Mouse (Mus musculus) CH12.LX (cell line): ENCODE measurements around the gene Comtd1. TPM values are rescaled to one million over a fixed set of nuclear protein-coding genes. Genes with fewer than 3 reads are reported as not detected.

Source experiments
- DNase-seq: peaks from one replicate; pipeline ENCODE4 v3.0.0-alpha.2; 2013; ENCODE audit errors: extremely low read depth
- H3K27ac ChIP-seq: 2 replicates; pipeline ENCODE4 v1.5.1; 2012; ENCODE audit warnings: low read depth, mild to moderate bottlenecking, control low read depth, moderate library complexity; ENCODE audit not compliant: insufficient read depth
- H3K27me3 ChIP-seq: replicated peaks from 2 replicates; pipeline ENCODE3; 2012; ENCODE audit warnings: inconsistent platforms
- H3K36me3 ChIP-seq, 2 experiments: replicated peaks in 1 of 2; 2 replicates each; pipeline versions ENCODE3 to v1.6.1; 2012; ENCODE audit warnings: inconsistent platforms in 1 of 2, low read length in 1 of 2, mild to moderate bottlenecking in 1 of 2, mixed read lengths in 1 of 2, moderate library complexity in 1 of 2; ENCODE audit not compliant: control insufficient read depth in 1 of 2, insufficient read depth in 1 of 2
- H3K4me1 ChIP-seq, 2 experiments: 2 replicates each; pipeline ENCODE4 v1.6.1; 2012; ENCODE audit warnings: inconsistent platforms in 1 of 2, moderate library complexity in 1 of 2; ENCODE audit not compliant: insufficient read depth in 2 of 2, control insufficient read depth in 1 of 2
- H3K4me2 ChIP-seq: 2 replicates; pipeline ENCODE4 v1.6.1; 2012; ENCODE audit warnings: low read depth, mild to moderate bottlenecking, control low read depth; ENCODE audit not compliant: poor library complexity, insufficient read depth, severe bottlenecking
- H3K4me3 ChIP-seq, 3 experiments: fragments of 150-350 bp in 1 of 3; sonication (generic) in 1 of 3; replicated peaks in 1 of 3; 2 replicates each; pipeline versions ENCODE3 to v1.5.1; 2011 to 2012; ENCODE audit warnings: low read depth in 2 of 3, low read length in 2 of 3, mild to moderate bottlenecking in 2 of 3, moderate library complexity in 2 of 3, control low read depth in 1 of 3, improper control_type of control experiment in 1 of 3, inconsistent platforms in 1 of 3, mixed read lengths in 1 of 3; ENCODE audit not compliant: poor library complexity in 1 of 3
- H3K79me2 ChIP-seq: replicated peaks from 2 replicates; pipeline ENCODE4 v1.6.1; 2012; ENCODE audit warnings: mild to moderate bottlenecking, moderate library complexity; ENCODE audit not compliant: control insufficient read depth, poor library complexity, insufficient read depth, severe bottlenecking; ENCODE audit errors: extremely low read depth
- H3K9ac ChIP-seq: 2 replicates; pipeline ENCODE4 v1.6.1; 2012; ENCODE audit warnings: low read depth, mild to moderate bottlenecking, control low read depth, moderate library complexity; ENCODE audit not compliant: insufficient read depth
- H3K9me3 ChIP-seq: replicated peaks from 2 replicates; pipeline ENCODE3; 2012; ENCODE audit warnings: low read length, inconsistent platforms, mixed read lengths
- BHLHE40 ChIP-seq: IDR thresholded peaks from 2 replicates; pipeline ENCODE4 v1.6.1; 2011; ENCODE audit warnings: mild to moderate bottlenecking, low read depth, low read length, improper control_type of control experiment
- CHD1 ChIP-seq: IDR thresholded peaks from 2 replicates; pipeline ENCODE4 v1.6.1; 2012; ENCODE audit warnings: low read depth, low read length, improper control_type of control experiment, inconsistent platforms
- CHD2 ChIP-seq: IDR thresholded peaks from 2 replicates; pipeline ENCODE4 v1.6.1; 2011; ENCODE audit warnings: low read length, improper control_type of control experiment
- E2F4 ChIP-seq: IDR thresholded peaks from 2 replicates; pipeline ENCODE4 v1.6.1; 2011; ENCODE audit warnings: low read depth, low read length, improper control_type of control experiment; ENCODE audit not compliant: insufficient replicate concordance
- ELF1 ChIP-seq: IDR thresholded peaks from 2 replicates; pipeline ENCODE4 v1.6.1; 2014; ENCODE audit warnings: low read depth, mild to moderate bottlenecking, inconsistent platforms, low read length, improper control_type of control experiment
- EP300 ChIP-seq: IDR thresholded peaks from 2 replicates; pipeline ENCODE4 v1.6.1; 2011; ENCODE audit warnings: low read length, improper control_type of control experiment
- ETS1 ChIP-seq: conservative IDR thresholded peaks from 2 replicates; pipeline ENCODE4 v1.6.1; 2012; ENCODE audit warnings: low read depth, mild to moderate bottlenecking, inconsistent platforms, low read length, improper control_type of control experiment, moderate library complexity
- GABPA ChIP-seq: IDR thresholded peaks from 2 replicates; pipeline ENCODE4 v1.6.1; 2012; ENCODE audit warnings: low read depth, low read length, improper control_type of control experiment, inconsistent platforms; ENCODE audit not compliant: insufficient replicate concordance
- HCFC1 ChIP-seq: IDR thresholded peaks from 2 replicates; pipeline ENCODE4 v1.6.1; 2012; ENCODE audit warnings: low read depth, mild to moderate bottlenecking, inconsistent platforms, low read length, improper control_type of control experiment
- JUND ChIP-seq: conservative IDR thresholded peaks from 2 replicates; pipeline ENCODE4 v1.6.1; 2011; ENCODE audit warnings: low read depth, low read length, improper control_type of control experiment
- KAT2A ChIP-seq: IDR thresholded peaks from 2 replicates; pipeline ENCODE4 v1.6.1; 2012; ENCODE audit warnings: low read length, improper control_type of control experiment, inconsistent platforms; ENCODE audit not compliant: insufficient replicate concordance
- MAX ChIP-seq: IDR thresholded peaks from 2 replicates; pipeline ENCODE4 v1.6.1; 2011; ENCODE audit warnings: low read length, improper control_type of control experiment
- MAZ ChIP-seq: IDR thresholded peaks from 2 replicates; pipeline ENCODE4 v1.6.1; 2012; ENCODE audit warnings: low read depth, mild to moderate bottlenecking, inconsistent platforms, low read length, improper control_type of control experiment, moderate library complexity
- MEF2A ChIP-seq: IDR thresholded peaks from 2 replicates; pipeline ENCODE4 v1.6.1; 2014; ENCODE audit warnings: low read depth, mild to moderate bottlenecking, inconsistent platforms, low read length, improper control_type of control experiment, borderline replicate concordance
- MYC ChIP-seq: IDR thresholded peaks from 2 replicates; pipeline ENCODE4 v1.6.1; 2011; ENCODE audit warnings: low read depth, mild to moderate bottlenecking, improper control_type of control experiment, low read length
- NRF1 ChIP-seq: IDR thresholded peaks from 2 replicates; pipeline ENCODE4 v1.6.1; 2014; ENCODE audit warnings: low read depth, mild to moderate bottlenecking, inconsistent platforms, low read length, improper control_type of control experiment, moderate library complexity
- RAD21 ChIP-seq: IDR thresholded peaks from 2 replicates; pipeline ENCODE4 v1.6.1; 2011; ENCODE audit warnings: low read depth, mild to moderate bottlenecking, low read length, improper control_type of control experiment, moderate library complexity
- RCOR1 ChIP-seq: conservative IDR thresholded peaks from 2 replicates; pipeline ENCODE4 v1.6.1; 2012; ENCODE audit warnings: low read depth, mild to moderate bottlenecking, inconsistent platforms, low read length, improper control_type of control experiment
- SIN3A ChIP-seq: IDR thresholded peaks from 2 replicates; pipeline ENCODE4 v1.6.1; 2012; ENCODE audit warnings: low read length, improper control_type of control experiment, inconsistent platforms
- SMC3 ChIP-seq: IDR thresholded peaks from 2 replicates; pipeline ENCODE4 v1.6.1; 2011; ENCODE audit warnings: low read depth, low read length, improper control_type of control experiment
- TCF12 ChIP-seq: IDR thresholded peaks from 2 replicates; pipeline ENCODE4 v1.6.1; 2014; ENCODE audit warnings: low read depth, mild to moderate bottlenecking, inconsistent platforms, low read length, improper control_type of control experiment
- USF2 ChIP-seq: conservative IDR thresholded peaks from 2 replicates; pipeline ENCODE4 v1.6.1; 2011; ENCODE audit warnings: low read depth, low read length, improper control_type of control experiment
- ZC3H11A ChIP-seq: IDR thresholded peaks from 2 replicates; pipeline ENCODE4 v1.6.1; 2012; ENCODE audit warnings: low read depth, mild to moderate bottlenecking, inconsistent platforms, low read length, improper control_type of control experiment
- ZMIZ1 ChIP-seq: IDR thresholded peaks from 2 replicates; pipeline ENCODE4 v1.6.1; 2012; ENCODE audit warnings: low read depth, mild to moderate bottlenecking, inconsistent platforms, low read length, improper control_type of control experiment
- ZNF384 ChIP-seq: IDR thresholded peaks from 2 replicates; pipeline ENCODE4 v1.6.1; 2012; ENCODE audit warnings: low read depth, low read length, improper control_type of control experiment, inconsistent platforms
- dilution Hi-C: fragments of 300-500 bp; cut with MboI; formaldehyde crosslinking; loops from 2 replicates; pipeline ENCODE4 v1.14.3; 2020; ENCODE audit warnings: low sequenced_read_pairs; ENCODE audit not compliant: extremely low pct_unique_long_range_greater_than_20kb, extremely low pct_ligation_motif_present
- in situ Hi-C: fragments of 300-500 bp; cut with MboI; formaldehyde crosslinking; loops from 3 replicates; pipeline ENCODE4 v1.14.3; 2019; ENCODE audit warnings: low sequenced_read_pairs, low pct_ligation_motif_present, low pct_unique_long_range_greater_than_20kb, mixed read lengths
- polyA plus RNA-seq: library from polyadenylated mRNA; unstranded; fragments of >175 nt; gene quantifications from 2 replicates; pipeline ENCODE4 v1.2.1, GENCODE M21; 2012; ENCODE audit warnings: low read depth; ENCODE audit not compliant: insufficient read length
- total RNA-seq, 2 experiments: library from RNA; depleted of rRNA; stranded (reverse); fragments of 300-350 nt in 1 of 2; fragments of >200 nt in 1 of 2; gene quantifications; 2 replicates each; pipeline ENCODE4 v1.2.3; 2012 to 2014

Comtd1 gene
- total and polyA plus RNA-seq, 3 experiments, result 14.2 to 34.9 (median 29.0) TPM

- no peak overlapping the region for H3K9ac ChIP-seq
- H3K4me2 ChIP-seq, result no peak overlapping the region
- no peak for DNase-seq
- dilution Hi-C loops, result no loop called here
- no peaks in the 10 kb centered on the region for H3K79me2 ChIP-seq
- no peaks in the 10 kb centered on the region for H3K9me3 ChIP-seq
- H3K36me3 ChIP-seq, result no peaks in the 10 kb centered on the region
- in situ Hi-C loops, result loop anchor here (5.0 kb wide), 1 partner anchor 38 kb away; no protein-coding TSS in a partner anchor
- no peak overlapping the region for H3K4me3 ChIP-seq
- H3K4me1 ChIP-seq, result peaks cover 12 to 29% of the 10 kb centered on the region in 2 experiments
- H3K27me3 ChIP-seq, result no peaks in the 10 kb centered on the region
- no peak overlapping the region for H3K27ac ChIP-seq
- TF ChIP-seq E2F4, result no peak
- TF ChIP-seq JUND, result no peak
- TF ChIP-seq USF2, result no peak
- TF ChIP-seq, all 38 proteins: peak for 0
These were observed 34.2 kb downstream of the Comtd1 start for GRCm38 (mm10) chr14:21814606-21815005.

DNA sequence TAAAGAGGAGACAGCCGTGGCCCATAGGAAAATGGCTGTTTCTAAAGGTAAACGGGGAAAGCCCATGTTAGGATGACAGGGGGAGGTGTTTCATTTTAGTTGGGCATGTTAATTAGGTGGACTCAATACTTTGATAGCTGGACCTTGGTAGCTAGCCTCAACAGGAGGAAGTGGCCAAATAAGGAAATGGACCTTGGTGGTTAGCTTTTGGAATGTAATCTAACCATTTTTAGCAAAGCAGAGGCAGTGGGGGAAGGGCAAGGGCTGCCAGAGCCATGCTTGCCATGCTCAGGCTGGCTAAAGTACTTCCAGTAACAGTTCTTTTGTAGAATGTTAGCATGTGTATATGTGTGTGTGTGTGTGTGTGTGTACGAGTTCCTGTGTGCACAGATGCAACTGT is 34.9 kb downstream of the Comtd1 start:
- 0 out of 2 replicates have a peak overlapping the region, but pooled peaks have one; percentile 47 for H3K9ac ChIP-seq
- H3K79me2 ChIP-seq, result no peaks in the 10 kb centered on the region
- dilution Hi-C loops (no loop called here), in situ Hi-C loops (loop anchor here (5.0 kb wide), 1 partner anchor 38 kb away; no protein-coding TSS in a partner anchor)
- H3K9me3 ChIP-seq, result no peaks in the 10 kb centered on the region
- H3K4me2 ChIP-seq, result peak overlapping the region; percentile 69
- peaks cover 12 to 29% of the 10 kb centered on the region in 2 experiments for H3K4me1 ChIP-seq
- peak overlapping the region; percentile 68 for H3K27ac ChIP-seq
- TF ChIP-seq ELF1 (peak; percentile 29; the same call in 1 of the 2 replicates), MEF2A (peak; percentile 72; the same call in 1 of the 2 replicates), KAT2A (no peak), GABPA (no peak), NRF1 (0 out of 2 replicates have a peak, but pooled peaks have one; percentile 33), RAD21 (no peak), ZNF384 (no peak), TCF12 (peak; percentile 19; the same call in 1 of the 2 replicates), ZMIZ1 (no peak), MYC (peak; percentile 80), CHD1 (no peak), ETS1 (peak; percentile 12; the same call in 1 of the 2 replicates), ZC3H11A (no peak), HCFC1 (0 out of 2 replicates have a peak, but pooled peaks have one; percentile 12), MAZ (no peak), BHLHE40 (peak; percentile 21; the same call in 1 of the 2 replicates), RCOR1 (0 out of 2 replicates have a peak, but pooled peaks have one; percentile 24), MAX (no peak), SMC3 (no peak), CHD2 (peak; percentile 85), EP300 (0 out of 2 replicates have a peak, but pooled peaks have one; percentile 16), SIN3A (0 out of 2 replicates have a peak, but pooled peaks have one; percentile 50)
- H3K4me3 ChIP-seq, result peak overlapping the region in 1 of 3 experiments; percentile 26
- peak; percentile 41 for DNase-seq
- H3K36me3 ChIP-seq, result no peaks in the 10 kb centered on the region
- no peaks in the 10 kb centered on the region for H3K27me3 ChIP-seq
